Mouse (Mus musculus): ENCODE results near the gene Bnip2. TPM values are rescaled to one million over a fixed set of nuclear protein-coding genes. Genes with fewer than 3 reads are reported as not detected.

Bnip2 gene
- polyA plus RNA-seq, 1 experiment from 2014 or later: 109 TPM

- Histone ChIP-seq H3K4me3 (no peak overlapping the region), H3K27ac (peak overlapping the region; percentile 51), H3K4me2 (no peak overlapping the region), H3K9ac (no peak overlapping the region), H3K4me1 (replicated peaks) (peaks cover 5% of the 10 kb centered on the region; the same call in 1 of the 2 replicates), H3K27me3 (no peaks in the 10 kb centered on the region), H3K36me3 (no peaks in the 10 kb centered on the region), H3K9me3 (replicated peaks) (no peaks in the 10 kb centered on the region)
- WGBS: 58% methylated on average over 6 of the region's 6 CpGs
- no peak for ATAC-seq (replicated peaks; ENCODE audit: insufficient number of reproducible peaks, insufficient read depth, low FRiP score, low read depth)
These were observed 59.6 kb downstream of the Bnip2 start for GRCm38 (mm10) chr9:70048751-70049415.

GRCm38 (mm10) chr9:70049416-70049783 is 60.1 kb downstream of the Bnip2 start:
- Histone ChIP-seq H3K27me3 (no peaks in the 10 kb centered on the region), H3K4me3 (no peak overlapping the region), H3K27ac (peak overlapping the region; percentile 51), H3K4me2 (no peak overlapping the region; the same call in 1 of the 2 replicates), H3K36me3 (no peaks in the 10 kb centered on the region), H3K9me3 (replicated peaks) (no peaks in the 10 kb centered on the region), H3K4me1 (replicated peaks) (peaks cover 5% of the 10 kb centered on the region; the same call in 1 of the 2 replicates), H3K9ac (no peak overlapping the region)
- ATAC-seq (replicated peaks; ENCODE audit: insufficient number of reproducible peaks, insufficient read depth, low FRiP score, low read depth): no peak
- WGBS: 31% methylated on average over 3 of the region's 3 CpGs

- no peak overlapping the region for H3K4me3 ChIP-seq
- H3K4me1 ChIP-seq (replicated peaks): peaks cover 5% of the 10 kb centered on the region; the same call in 1 of the 2 replicates
- H3K9ac ChIP-seq: no peak overlapping the region
- no peaks in the 10 kb centered on the region for H3K27me3 ChIP-seq
- no peaks in the 10 kb centered on the region for H3K36me3 ChIP-seq
- no peak for ATAC-seq (replicated peaks; ENCODE audit: insufficient number of reproducible peaks, insufficient read depth, low FRiP score, low read depth)
- H3K9me3 ChIP-seq (replicated peaks): no peaks in the 10 kb centered on the region
- no peak overlapping the region; the same call in 1 of the 2 replicates for H3K4me2 ChIP-seq
- H3K27ac ChIP-seq: no peak overlapping the region
- WGBS: 42% methylated on average over 8 of the region's 8 CpGs
These were observed 60.6 kb downstream of the Bnip2 start for GRCm38 (mm10) chr9:70049839-70050238.

GRCm38 (mm10) chr9:70052730-70053129 is 63.5 kb downstream of the Bnip2 start:
- Histone ChIP-seq H3K4me1 (replicated peaks) (peaks cover 5% of the 10 kb centered on the region; the same call in 1 of the 2 replicates), H3K27me3 (no peaks in the 10 kb centered on the region), H3K4me2 (no peak overlapping the region), H3K9ac (no peak overlapping the region), H3K9me3 (replicated peaks) (no peaks in the 10 kb centered on the region), H3K36me3 (no peaks in the 10 kb centered on the region), H3K4me3 (no peak overlapping the region), H3K27ac (no peak overlapping the region)
- WGBS: 69% methylated on average over 3 of the region's 3 CpGs
- ATAC-seq (replicated peaks; ENCODE audit: insufficient number of reproducible peaks, insufficient read depth, low FRiP score, low read depth): no peak

GRCm38 (mm10) chr9:70053411-70053810 is 64.1 kb downstream of the Bnip2 start:
- WGBS: 33% methylated on average over 3 of the region's 3 CpGs
- no peak overlapping the region for H3K4me3 ChIP-seq
- ATAC-seq (replicated peaks; ENCODE audit: insufficient number of reproducible peaks, insufficient read depth, low FRiP score, low read depth): no peak
- no peaks in the 10 kb centered on the region for H3K27me3 ChIP-seq
- no peak overlapping the region for H3K4me2 ChIP-seq
- no peaks in the 10 kb centered on the region for H3K36me3 ChIP-seq
- no peak overlapping the region for H3K27ac ChIP-seq
- no peaks in the 10 kb centered on the region for H3K9me3 ChIP-seq (replicated peaks)
- H3K9ac ChIP-seq: no peak overlapping the region
- peaks cover 5% of the 10 kb centered on the region; the same call in 1 of the 2 replicates for H3K4me1 ChIP-seq (replicated peaks)

Other genes starting within 250 kb of the Bnip2 start
- gene Foxb1, start 228.5 kb upstream of the Bnip2 start, polyA plus RNA-seq (2015; fragmentation: Nextera tagmentation; extraction: Ambion mirVana): not detected in 2 replicates
- gene Gtf2a2, start 23.1 kb downstream of the Bnip2 start, polyA plus RNA-seq (2015; fragmentation: Nextera tagmentation; extraction: Ambion mirVana): 147 and 155 TPM in 2 replicates
- gene Gcnt3, start 48.6 kb downstream of the Bnip2 start, polyA plus RNA-seq (2015; fragmentation: Nextera tagmentation; extraction: Ambion mirVana): 0.04 TPM in 1 of 2 replicates, not detected in the other
- 35.6 and 42.5 TPM in 2 replicates for gene Fam81a, start 153.1 kb downstream of the Bnip2 start, polyA plus RNA-seq (2015; fragmentation: Nextera tagmentation; extraction: Ambion mirVana)
- 11.8 and 15.2 TPM in 2 replicates for gene Myo1e, start 217.9 kb downstream of the Bnip2 start, polyA plus RNA-seq (2015; fragmentation: Nextera tagmentation; extraction: Ambion mirVana)

All from heart, embryonic 15.5 days (tissue).